Mouse (Mus musculus) spleen, postnatal 36 days (tissue): ENCODE data around the gene Arg2.

ENCODE experiments used
- DNase-seq, 2 experiments: peaks; one replicate each; pipeline ENCODE4 v3.0.0; 2022; ENCODE audit warnings: low spot score in 2 of 2, mixed read lengths in 1 of 2

The Arg2 gene

GRCm38 (mm10) chr12:79130299-79131177, at the start of gene Arg2:
TSS of gene Arg2 (plus strand) at chr12:79130777.
- DNase-seq: peak; percentile 70 to 77

GRCm38 (mm10) chr12:79089182-79089812, 41.3 kb upstream of the Arg2 start, which contains the start of gene Pigh:
TSS of gene Pigh (minus strand) at chr12:79089651.
- DNase-seq: peak; percentile 89 to 90

- DNase-seq: peak; percentile 68 to 70
Measured at GRCm38 (mm10) chr12:79092569-79092968, 38.0 kb upstream of the Arg2 start.

GRCm38 (mm10) chr12:79097106-79097752, 33.3 kb upstream of the Arg2 start:
- DNase-seq: peak; percentile 4

- DNase-seq: no peak
Measured at GRCm38 (mm10) chr12:79103773-79104172, 26.8 kb upstream of the Arg2 start.

- no peak for DNase-seq
Measured at GRCm38 (mm10) chr12:79104544-79104943, 26.0 kb upstream of the Arg2 start.

GRCm38 (mm10) chr12:79105312-79105711, 25.3 kb upstream of the Arg2 start:
- no peak for DNase-seq

- DNase-seq: no peak
Measured at GRCm38 (mm10) chr12:79118991-79119390, 11.6 kb upstream of the Arg2 start.

GRCm38 (mm10) chr12:79122820-79123219, 7.8 kb upstream of the Arg2 start:
- no peak for DNase-seq

GRCm38 (mm10) chr12:79131178-79131675, 650 bp downstream of the Arg2 start:
- no peak for DNase-seq

GRCm38 (mm10) chr12:79131706-79132460, 1.3 kb downstream of the Arg2 start:
- no peak for DNase-seq

- DNase-seq: no peak
Measured at GRCm38 (mm10) chr12:79134676-79135075, 4.1 kb downstream of the Arg2 start.

GRCm38 (mm10) chr12:79135105-79135504, 4.5 kb downstream of the Arg2 start:
- DNase-seq: no peak

GRCm38 (mm10) chr12:79136949-79137348, 6.4 kb downstream of the Arg2 start:
- no peak for DNase-seq

- no peak for DNase-seq
Measured at GRCm38 (mm10) chr12:79138999-79139398, 8.4 kb downstream of the Arg2 start.

- DNase-seq: no peak
Measured at GRCm38 (mm10) chr12:79139417-79139816, 8.8 kb downstream of the Arg2 start.

GRCm38 (mm10) chr12:79140811-79141210, 10.2 kb downstream of the Arg2 start:
- no peak for DNase-seq

GRCm38 (mm10) chr12:79141384-79141783, 10.8 kb downstream of the Arg2 start:
- no peak for DNase-seq

GRCm38 (mm10) chr12:79149653-79150052, 19.1 kb downstream of the Arg2 start:
- no peak for DNase-seq

- no peak for DNase-seq
Measured at GRCm38 (mm10) chr12:79162876-79163275, 32.3 kb downstream of the Arg2 start.

GRCm38 (mm10) chr12:79169173-79169572, 38.6 kb downstream of the Arg2 start:
- DNase-seq: no peak
